13 mouse cellular contexts compared by ENCODE assay signal in genomic region chr3:65858118-65858517, GRCm38 (mm10).
DNase-seq lines count a peak whose midpoint lies in the region; ATAC-seq and TF ChIP-seq lines count a peak whose summit lies in the region.
"Had no signal": no experiment of that assay in that cellular context is flagged by ENCODE, and none has a peak within 500 bp of the region (broad histone marks: within the 10 kb centered on the region; RNA-seq: fewer than 3 reads in every experiment).

No protein-coding gene starts in this region.

- no peak for TF ChIP-seq EP300 in stomach, postnatal 0 days (optimal IDR thresholded peaks at IDR 0.05)

- 51% methylated on average over 11 of the region's 11 CpGs for WGBS in forebrain, embryonic 10.5 days
- 48% methylated on average over 11 of the region's 11 CpGs for WGBS in forebrain, embryonic 12.5 days
- 43% methylated on average over 11 of the region's 11 CpGs for WGBS in kidney, adult 2 months
- WGBS in kidney, embryonic 14.5 days: 37% methylated on average over 11 of the region's 11 CpGs
- WGBS in midbrain, embryonic 10.5 days: 53% methylated on average over 11 of the region's 11 CpGs
- WGBS in midbrain, embryonic 16.5 days: 49% methylated on average over 11 of the region's 11 CpGs
- 48% methylated on average over 11 of the region's 11 CpGs for WGBS in stomach, postnatal 0 days

- ATAC-seq in forebrain, embryonic 12.5 days (ENCODE audit: low FRiP score): no peak
- ATAC-seq in kidney, embryonic 14.5 days (ENCODE audit: low FRiP score, low TSS enrichment): no peak
- ATAC-seq in midbrain, embryonic 16.5 days: no peak
- ATAC-seq in stomach, postnatal 0 days (ENCODE audit: low FRiP score, low TSS enrichment): peak; percentile 32; the same call in 1 of the 2 replicates

- DNase-seq in forebrain, embryonic 10.5 days (ENCODE audit: extremely low spot score, low spot score): no peak
- peak; percentile 30 for DNase-seq in kidney, adult 2 months
- DNase-seq in midbrain, embryonic 10.5 days (ENCODE audit: low spot score): no peak
- DNase-seq in stomach, postnatal 0 days (ENCODE audit: low spot score): no peak
- no peak for DNase-seq in left cerebral cortex, adult 9 months (ENCODE audit: low spot score in 2 of 2)
- DNase-seq: heart, postnatal 14 days; thymus, adult 18-20 months had no signal

- no peak overlapping the region for H3K9ac ChIP-seq in forebrain, embryonic 12.5 days
- H3K9ac ChIP-seq in kidney, embryonic 14.5 days (ENCODE audit: low read depth, low read length): no peak overlapping the region
- no peak overlapping the region for H3K9ac ChIP-seq in midbrain, embryonic 16.5 days (ENCODE audit: low read depth, low read length)
- H3K9ac ChIP-seq in stomach, postnatal 0 days (ENCODE audit: low read length): no peak overlapping the region
- H3K9ac ChIP-seq: embryonic facial prominence, embryonic 13.5 days had no signal

- H3K27ac ChIP-seq in forebrain, embryonic 10.5 days: peak overlapping the region; percentile 64; the same call in 1 of the 2 replicates
- no peak overlapping the region for H3K27ac ChIP-seq in forebrain, embryonic 12.5 days
- H3K27ac ChIP-seq in kidney, adult 2 months (ENCODE audit: insufficient read depth, low read depth, low read length): peak overlapping the region; percentile 75
- H3K27ac ChIP-seq in kidney, embryonic 14.5 days (ENCODE audit: low read depth, low read length): no peak overlapping the region
- peak overlapping the region; percentile 73 for H3K27ac ChIP-seq in midbrain, embryonic 10.5 days (replicated peaks)
- H3K27ac ChIP-seq in midbrain, embryonic 16.5 days (ENCODE audit: low read length): no peak overlapping the region
- no peak overlapping the region for H3K27ac ChIP-seq in stomach, postnatal 0 days (replicated peaks)
- H3K27ac ChIP-seq: embryonic facial prominence, embryonic 13.5 days; kidney, postnatal 0 days had no signal

- TF ChIP-seq CTCF in kidney, adult 2 months (conservative IDR thresholded peaks at IDR 0.05; ENCODE audit: insufficient read depth, insufficient read length, low read depth, low read length): no peak
- TF ChIP-seq CTCF in stomach, postnatal 0 days (IDR thresholded peaks at IDR 0.05; ENCODE audit: low read depth): no peak

- H3K9me3 ChIP-seq in forebrain, embryonic 10.5 days: no peaks in the 10 kb centered on the region
- no peaks in the 10 kb centered on the region for H3K9me3 ChIP-seq in forebrain, embryonic 12.5 days
- no peaks in the 10 kb centered on the region for H3K9me3 ChIP-seq in kidney, embryonic 14.5 days (ENCODE audit: control insufficient read depth, low read length)
- H3K9me3 ChIP-seq in midbrain, embryonic 10.5 days (replicated peaks): no peaks in the 10 kb centered on the region
- no peaks in the 10 kb centered on the region for H3K9me3 ChIP-seq in midbrain, embryonic 16.5 days (replicated peaks; ENCODE audit: control insufficient read depth, low read length, poor library complexity, severe bottlenecking)
- H3K9me3 ChIP-seq in stomach, postnatal 0 days (ENCODE audit: control insufficient read depth, low read length): no peaks in the 10 kb centered on the region
- H3K9me3 ChIP-seq: embryonic facial prominence, embryonic 13.5 days; megakaryocyte, embryonic 14.5 days had no signal

- H3K4me1 ChIP-seq in forebrain, embryonic 10.5 days: peaks cover 58% of the 10 kb centered on the region
- peaks cover 36% of the 10 kb centered on the region for H3K4me1 ChIP-seq in forebrain, embryonic 12.5 days
- H3K4me1 ChIP-seq in kidney, adult 2 months (ENCODE audit: control insufficient read depth, insufficient read depth, low read length): peaks cover 15% of the 10 kb centered on the region
- H3K4me1 ChIP-seq in kidney, embryonic 14.5 days (ENCODE audit: control insufficient read depth, insufficient read depth, low read length): peaks cover 36% of the 10 kb centered on the region
- peaks cover 59% of the 10 kb centered on the region for H3K4me1 ChIP-seq in midbrain, embryonic 10.5 days
- peaks cover 13% of the 10 kb centered on the region; the same call in 1 of the 2 replicates for H3K4me1 ChIP-seq in midbrain, embryonic 16.5 days (ENCODE audit: control insufficient read depth, insufficient read depth, low read length)
- H3K4me1 ChIP-seq in stomach, postnatal 0 days (replicated peaks; ENCODE audit: control insufficient read depth, insufficient read depth): peaks cover 8% of the 10 kb centered on the region; the same call in 1 of the 2 replicates

- no peak for TF ChIP-seq POLR2A in kidney, adult 2 months (IDR thresholded peaks at IDR 0.05; ENCODE audit: low read depth, low read length)

- H3K36me3 ChIP-seq in forebrain, embryonic 10.5 days (replicated peaks): no peaks in the 10 kb centered on the region
- H3K36me3 ChIP-seq in forebrain, embryonic 12.5 days (replicated peaks): no peaks in the 10 kb centered on the region
- H3K36me3 ChIP-seq in kidney, adult 2 months (ENCODE audit: control insufficient read depth, insufficient read depth, low read length): no peaks in the 10 kb centered on the region
- no peaks in the 10 kb centered on the region for H3K36me3 ChIP-seq in kidney, embryonic 14.5 days (ENCODE audit: control insufficient read depth, insufficient read depth, low read length)
- no peaks in the 10 kb centered on the region for H3K36me3 ChIP-seq in midbrain, embryonic 10.5 days
- no peaks in the 10 kb centered on the region for H3K36me3 ChIP-seq in midbrain, embryonic 16.5 days (ENCODE audit: control insufficient read depth, insufficient read depth, low read length)
- H3K36me3 ChIP-seq in stomach, postnatal 0 days (ENCODE audit: control insufficient read depth, insufficient read depth, low read length): no peaks in the 10 kb centered on the region
- H3K36me3 ChIP-seq: embryonic facial prominence, embryonic 13.5 days had no signal

- no peak overlapping the region for H3K4me2 ChIP-seq in forebrain, embryonic 12.5 days
- no peak overlapping the region for H3K4me2 ChIP-seq in kidney, embryonic 14.5 days (replicated peaks; ENCODE audit: low read depth, low read length)
- H3K4me2 ChIP-seq in midbrain, embryonic 16.5 days (ENCODE audit: low read length): no peak overlapping the region
- no peak overlapping the region for H3K4me2 ChIP-seq in stomach, postnatal 0 days (replicated peaks; ENCODE audit: low read depth)

- no peak overlapping the region for H3K4me3 ChIP-seq in forebrain, embryonic 10.5 days
- no peak overlapping the region for H3K4me3 ChIP-seq in forebrain, embryonic 12.5 days (replicated peaks)
- H3K4me3 ChIP-seq in kidney, adult 2 months (ENCODE audit: insufficient read depth, low read depth, low read length): no peak overlapping the region
- no peak overlapping the region for H3K4me3 ChIP-seq in kidney, embryonic 14.5 days (ENCODE audit: low read length)
- peak overlapping the region; percentile 38; the same call in 1 of the 2 replicates for H3K4me3 ChIP-seq in midbrain, embryonic 10.5 days
- no peak overlapping the region for H3K4me3 ChIP-seq in midbrain, embryonic 16.5 days (ENCODE audit: low read depth, low read length)
- no peak overlapping the region for H3K4me3 ChIP-seq in stomach, postnatal 0 days (ENCODE audit: low read depth, low read length)
- H3K4me3 ChIP-seq: embryonic facial prominence, embryonic 13.5 days; megakaryocyte, embryonic 14.5 days had no signal

- H3K27me3 ChIP-seq in forebrain, embryonic 10.5 days (ENCODE audit: poor library complexity, severe bottlenecking): peaks cover 34% of the 10 kb centered on the region
- H3K27me3 ChIP-seq in forebrain, embryonic 12.5 days: peaks cover 22% of the 10 kb centered on the region
- H3K27me3 ChIP-seq in kidney, adult 2 months (replicated peaks; ENCODE audit: control insufficient read depth, insufficient read depth, low read length): no peaks in the 10 kb centered on the region
- H3K27me3 ChIP-seq in kidney, embryonic 14.5 days (ENCODE audit: control insufficient read depth, insufficient read depth, low read length): no peaks in the 10 kb centered on the region
- H3K27me3 ChIP-seq in midbrain, embryonic 10.5 days (ENCODE audit: low read depth, poor library complexity, severe bottlenecking): peaks cover 35% of the 10 kb centered on the region
- H3K27me3 ChIP-seq in midbrain, embryonic 16.5 days (ENCODE audit: control insufficient read depth, insufficient read depth, low read depth, low read length): no peaks in the 10 kb centered on the region
- H3K27me3 ChIP-seq in stomach, postnatal 0 days (ENCODE audit: control insufficient read depth, insufficient read depth, low read length): no peaks in the 10 kb centered on the region

Comparison
In these comparisons a context has a peak if more than half of its experiments do, and no peak if none do; other contexts are left out.
1. H3K27ac ChIP-seq: peak in forebrain, embryonic 10.5 days (single experiment), kidney, adult 2 months (single experiment) and midbrain, embryonic 10.5 days (single experiment); none in forebrain, embryonic 12.5 days (single experiment), kidney, embryonic 14.5 days (single experiment), midbrain, embryonic 16.5 days (single experiment) and stomach, postnatal 0 days (single experiment).